Mouse (Mus musculus): ENCODE results near the gene Shh. TPM values are rescaled to one million over a fixed set of nuclear protein-coding genes. Genes with fewer than 3 reads are reported as not detected.

Gene Shh
- polyA plus RNA-seq, 1 experiment, result 2.6 TPM

DNA sequence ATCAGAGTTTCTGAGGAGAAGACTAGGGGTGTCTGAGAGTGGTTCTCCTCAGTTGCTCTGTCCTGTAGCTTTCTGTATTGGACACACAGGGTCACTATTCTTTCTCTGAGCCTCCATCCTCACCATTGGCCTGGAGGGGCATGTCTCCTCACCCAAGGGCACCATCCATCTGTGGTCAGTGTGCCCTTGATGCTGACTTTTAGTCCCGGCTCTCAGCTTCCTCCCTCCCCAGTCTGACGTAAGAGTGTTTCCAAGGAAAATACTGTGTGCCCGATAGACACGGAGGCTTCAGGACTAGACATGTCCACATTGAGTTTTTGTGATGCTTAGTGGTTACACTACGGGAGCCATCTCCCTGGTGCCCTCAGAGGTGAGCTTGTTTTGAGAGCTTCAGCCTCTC, 6.5 kb upstream of the Shh start:
- Histone ChIP-seq H3K4me1 (ENCODE audit: control insufficient read depth, insufficient read depth, low read length) (no peaks in the 10 kb centered on the region), H3K27ac (ENCODE audit: insufficient read depth, low read length) (no peak overlapping the region), H3K4me3 (ENCODE audit: insufficient read depth, low read length) (no peak overlapping the region)
- TF ChIP-seq CTCF (IDR thresholded peaks at IDR 0.05; ENCODE audit: extremely low read depth, insufficient read depth, low read length) (no peak), POLR2A (IDR thresholded peaks at IDR 0.05; ENCODE audit: extremely low read depth, insufficient read depth, low read length) (no peak)

DNA sequence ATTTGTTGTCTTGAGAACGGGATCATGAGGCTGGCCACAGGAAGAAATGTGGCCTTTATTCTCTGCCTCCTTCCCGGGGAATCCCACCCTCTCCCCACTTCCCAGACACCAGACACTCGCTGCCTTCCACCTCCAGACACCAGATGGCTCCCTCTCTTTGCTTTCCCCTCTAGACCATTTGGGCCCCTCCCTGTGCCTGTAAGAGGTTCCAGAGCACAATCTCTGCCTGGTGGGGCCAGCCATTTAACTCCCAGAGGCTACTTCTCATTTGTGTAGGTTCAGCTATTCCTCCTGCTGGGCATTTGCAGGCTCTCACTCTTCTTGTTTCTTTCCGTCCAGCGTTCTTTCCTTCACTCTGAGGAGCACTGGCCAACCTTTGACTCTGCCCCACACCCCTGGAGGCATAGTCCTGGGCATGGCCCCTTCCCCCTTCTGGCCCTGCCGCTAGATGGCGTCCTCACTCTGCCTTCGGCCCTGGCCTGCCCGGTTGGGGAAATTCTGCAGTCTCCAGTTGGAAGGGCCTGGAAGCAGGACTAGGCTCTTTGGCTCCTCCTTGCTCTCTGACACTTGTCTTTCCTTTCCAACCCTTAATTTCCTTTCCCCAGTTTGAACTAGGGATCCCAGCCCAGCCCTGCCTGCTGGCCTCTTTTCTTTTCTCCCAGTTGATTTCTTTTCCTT, 2.6 kb upstream of the Shh start:
- TF ChIP-seq POLR2A (IDR thresholded peaks at IDR 0.05; ENCODE audit: extremely low read depth, insufficient read depth, low read length), result no peak
- peak; percentile 58 for TF ChIP-seq CTCF (IDR thresholded peaks at IDR 0.05; ENCODE audit: extremely low read depth, insufficient read depth, low read length)
- H3K4me3 ChIP-seq (ENCODE audit: insufficient read depth, low read length), result no peak overlapping the region
- no peaks in the 10 kb centered on the region for H3K4me1 ChIP-seq (ENCODE audit: control insufficient read depth, insufficient read depth, low read length)
- no peak overlapping the region for H3K27ac ChIP-seq (ENCODE audit: insufficient read depth, low read length)

DNA sequence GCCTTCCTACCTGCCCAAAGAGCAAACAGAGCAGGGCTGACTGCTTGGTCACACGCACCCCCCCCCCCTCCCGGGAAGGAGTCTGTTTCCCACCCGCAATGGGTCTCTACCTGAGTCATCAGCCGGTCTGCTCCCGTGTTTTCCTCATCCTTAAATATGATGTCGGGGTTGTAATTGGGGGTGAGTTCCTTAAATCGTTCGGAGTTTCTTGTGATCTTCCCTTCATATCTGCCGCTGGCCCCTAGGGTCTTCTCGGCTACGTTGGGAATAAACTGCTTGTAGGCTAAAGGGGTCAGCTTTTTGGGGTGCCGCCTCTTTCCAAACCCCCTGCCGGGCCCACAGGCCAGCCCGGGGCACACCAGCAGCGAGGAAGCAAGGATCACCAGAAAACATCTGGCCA, 705 bp downstream of the Shh start:
- Histone ChIP-seq H3K4me3 (ENCODE audit: insufficient read depth, low read length) (peak overlapping the region; percentile 34), H3K27ac (ENCODE audit: insufficient read depth, low read length) (no peak overlapping the region), H3K4me1 (ENCODE audit: control insufficient read depth, insufficient read depth, low read length) (no peaks in the 10 kb centered on the region)
- no peak for TF ChIP-seq POLR2A (IDR thresholded peaks at IDR 0.05; ENCODE audit: extremely low read depth, insufficient read depth, low read length)
- TF ChIP-seq CTCF (IDR thresholded peaks at IDR 0.05; ENCODE audit: extremely low read depth, insufficient read depth, low read length), result no peak

DNA sequence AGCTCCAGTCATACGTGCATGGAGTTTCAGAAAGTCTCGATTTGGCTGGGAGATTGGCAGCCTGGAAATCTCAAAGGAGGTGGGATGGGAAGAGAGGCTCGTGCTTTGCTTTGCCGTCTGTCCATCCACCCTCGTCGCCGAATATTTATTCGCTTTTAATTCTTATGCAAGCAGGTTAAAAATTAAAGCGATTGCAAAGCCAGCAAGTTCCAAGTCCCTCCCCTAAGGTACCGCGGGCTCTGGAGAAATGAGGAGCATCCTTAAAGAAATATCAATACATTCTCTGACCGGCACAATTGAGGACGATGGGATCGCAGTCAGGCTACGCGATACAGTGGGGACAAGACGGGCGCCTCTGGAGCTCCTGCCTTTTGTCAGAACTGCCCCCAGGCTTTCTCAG, 1.5 kb downstream of the Shh start:
- TF ChIP-seq CTCF (IDR thresholded peaks at IDR 0.05; ENCODE audit: extremely low read depth, insufficient read depth, low read length) (no peak), POLR2A (IDR thresholded peaks at IDR 0.05; ENCODE audit: extremely low read depth, insufficient read depth, low read length) (no peak)
- H3K4me1 ChIP-seq (ENCODE audit: control insufficient read depth, insufficient read depth, low read length), result no peaks in the 10 kb centered on the region
- no peak overlapping the region for H3K27ac ChIP-seq (ENCODE audit: insufficient read depth, low read length)
- H3K4me3 ChIP-seq (ENCODE audit: insufficient read depth, low read length), result peak overlapping the region; percentile 34

DNA sequence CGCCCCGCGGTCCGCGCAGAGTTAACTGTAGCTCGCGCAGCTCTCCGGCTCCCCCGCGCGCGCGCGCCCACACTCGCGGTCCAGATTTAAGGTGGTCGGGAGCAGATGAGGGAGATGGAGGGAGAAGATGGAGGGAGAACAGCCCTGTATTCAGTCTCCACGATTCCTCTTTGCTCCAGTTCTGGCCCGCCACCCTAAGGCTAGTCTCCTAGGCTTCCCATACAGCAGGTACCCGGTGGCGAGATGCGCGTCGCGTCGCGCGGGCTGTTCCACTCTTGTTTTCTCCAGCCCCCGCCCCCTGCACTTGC, 2.0 kb downstream of the Shh start:
- Histone ChIP-seq H3K27ac (ENCODE audit: insufficient read depth, low read length) (no peak overlapping the region), H3K4me3 (ENCODE audit: insufficient read depth, low read length) (peak overlapping the region; percentile 34), H3K4me1 (ENCODE audit: control insufficient read depth, insufficient read depth, low read length) (no peaks in the 10 kb centered on the region)
- TF ChIP-seq POLR2A (IDR thresholded peaks at IDR 0.05; ENCODE audit: extremely low read depth, insufficient read depth, low read length) (no peak), CTCF (IDR thresholded peaks at IDR 0.05; ENCODE audit: extremely low read depth, insufficient read depth, low read length) (no peak)

DNA sequence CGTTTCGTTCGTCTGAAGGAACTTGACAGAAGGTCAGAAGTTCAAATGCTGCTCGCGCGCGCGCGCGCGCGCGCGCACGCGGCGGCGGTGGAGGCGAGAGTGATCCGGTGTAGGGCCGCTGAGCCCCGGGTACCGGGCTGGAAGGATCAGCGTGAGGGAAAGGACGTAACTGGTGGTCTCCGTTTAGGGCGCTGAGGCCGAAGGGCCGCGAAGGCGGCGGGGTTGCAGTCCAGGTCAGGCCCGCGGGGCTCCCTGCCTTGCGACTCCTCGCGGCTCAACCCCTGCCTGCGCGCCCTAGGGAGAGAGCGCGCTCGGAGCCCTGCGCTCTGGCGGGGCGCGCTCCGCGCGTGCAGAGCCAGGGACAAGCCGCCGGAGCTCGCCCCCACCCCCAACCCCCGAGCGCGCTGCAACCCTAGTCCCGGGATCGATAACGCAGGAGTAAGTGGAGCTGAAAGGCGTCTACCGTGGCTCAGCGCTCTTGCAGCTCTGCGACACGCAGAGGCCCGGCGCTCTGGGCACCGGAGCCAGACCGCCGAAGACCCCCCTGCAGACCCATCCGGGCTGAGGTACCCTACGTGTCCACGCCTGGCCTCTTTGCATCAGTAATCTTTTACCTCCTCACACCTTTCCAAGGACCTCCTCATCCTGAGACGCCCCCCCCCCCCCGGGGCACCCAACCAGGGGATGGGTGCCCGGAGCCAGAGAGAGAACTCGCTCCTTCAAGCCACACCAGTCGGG, 2.5 kb downstream of the Shh start:
- Histone ChIP-seq H3K27ac (ENCODE audit: insufficient read depth, low read length) (no peak overlapping the region), H3K4me1 (ENCODE audit: control insufficient read depth, insufficient read depth, low read length) (no peaks in the 10 kb centered on the region), H3K4me3 (ENCODE audit: insufficient read depth, low read length) (peak overlapping the region; percentile 34)
- TF ChIP-seq CTCF (IDR thresholded peaks at IDR 0.05; ENCODE audit: extremely low read depth, insufficient read depth, low read length), result no peak
- no peak for TF ChIP-seq POLR2A (IDR thresholded peaks at IDR 0.05; ENCODE audit: extremely low read depth, insufficient read depth, low read length)

DNA sequence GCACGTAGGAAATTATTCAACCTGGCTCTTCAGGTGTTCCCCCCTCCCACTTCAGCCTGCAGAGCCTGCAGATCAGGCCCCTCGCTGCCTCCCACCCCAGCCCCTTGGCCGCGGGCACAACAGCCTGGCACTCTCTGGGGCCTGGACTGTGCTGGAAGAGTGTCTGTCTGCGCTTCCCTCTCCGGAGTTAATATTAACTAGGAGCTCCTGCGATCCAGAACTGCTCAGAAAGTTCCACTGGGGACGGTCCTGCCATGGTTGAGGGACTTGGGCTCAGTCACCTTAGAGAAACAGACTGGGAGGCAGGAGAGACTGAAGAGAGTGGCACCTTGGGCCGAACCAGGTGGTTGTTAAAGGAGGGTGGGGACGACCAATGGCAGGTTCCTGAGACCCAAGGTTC, 3.4 kb downstream of the Shh start:
- peak overlapping the region; percentile 34; the same call in 1 of the 2 replicates for H3K4me3 ChIP-seq (ENCODE audit: insufficient read depth, low read length)
- H3K4me1 ChIP-seq (ENCODE audit: control insufficient read depth, insufficient read depth, low read length), result no peaks in the 10 kb centered on the region
- H3K27ac ChIP-seq (ENCODE audit: insufficient read depth, low read length), result no peak overlapping the region
- TF ChIP-seq CTCF (IDR thresholded peaks at IDR 0.05; ENCODE audit: extremely low read depth, insufficient read depth, low read length) (no peak), POLR2A (IDR thresholded peaks at IDR 0.05; ENCODE audit: extremely low read depth, insufficient read depth, low read length) (no peak)

DNA sequence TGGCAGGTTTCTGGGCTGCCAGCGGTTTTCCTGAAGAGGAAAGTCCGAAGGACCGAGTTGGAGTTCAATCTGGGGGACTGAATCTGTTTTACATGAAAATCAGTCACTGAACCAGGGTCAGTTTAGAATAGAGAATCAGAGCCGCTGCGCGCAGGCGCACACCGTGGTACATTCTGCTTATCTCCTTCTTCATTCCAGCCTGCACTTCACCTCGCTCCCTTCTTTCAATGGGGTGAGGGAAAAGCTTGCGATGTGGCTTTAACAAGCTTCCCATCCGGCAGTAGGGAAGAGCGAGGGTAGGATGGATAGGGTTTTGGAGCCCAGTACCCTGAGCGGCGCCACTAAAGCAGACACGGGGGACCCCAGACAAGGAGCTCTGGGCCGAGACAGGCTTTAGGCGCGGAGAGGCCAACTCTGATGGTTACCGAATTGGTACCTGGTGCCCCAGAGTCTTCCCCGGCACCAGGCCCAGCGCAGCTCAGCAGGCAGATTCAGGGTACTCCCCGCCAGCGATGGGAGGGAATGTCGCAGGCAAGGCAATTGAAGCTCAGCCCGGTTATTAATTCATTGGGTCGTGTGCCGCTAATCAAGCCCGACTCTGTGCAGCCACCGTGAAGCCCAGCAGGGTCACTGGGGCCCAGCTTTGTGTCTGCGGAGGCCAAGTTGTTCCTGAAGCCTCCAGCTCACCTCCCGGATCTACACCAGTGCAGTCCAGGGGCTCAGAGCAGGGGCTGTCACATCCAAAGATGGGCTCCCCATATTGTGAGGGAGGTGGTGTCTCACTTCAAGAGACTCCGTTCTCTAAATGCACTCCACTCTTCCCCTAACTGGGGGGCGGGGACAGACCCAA, 4.1 kb downstream of the Shh start:
- TF ChIP-seq CTCF (IDR thresholded peaks at IDR 0.05; ENCODE audit: extremely low read depth, insufficient read depth, low read length) (no peak), POLR2A (IDR thresholded peaks at IDR 0.05; ENCODE audit: extremely low read depth, insufficient read depth, low read length) (no peak)
- no peaks in the 10 kb centered on the region for H3K4me1 ChIP-seq (ENCODE audit: control insufficient read depth, insufficient read depth, low read length)
- no peak overlapping the region for H3K4me3 ChIP-seq (ENCODE audit: insufficient read depth, low read length)
- no peak overlapping the region for H3K27ac ChIP-seq (ENCODE audit: insufficient read depth, low read length)

DNA sequence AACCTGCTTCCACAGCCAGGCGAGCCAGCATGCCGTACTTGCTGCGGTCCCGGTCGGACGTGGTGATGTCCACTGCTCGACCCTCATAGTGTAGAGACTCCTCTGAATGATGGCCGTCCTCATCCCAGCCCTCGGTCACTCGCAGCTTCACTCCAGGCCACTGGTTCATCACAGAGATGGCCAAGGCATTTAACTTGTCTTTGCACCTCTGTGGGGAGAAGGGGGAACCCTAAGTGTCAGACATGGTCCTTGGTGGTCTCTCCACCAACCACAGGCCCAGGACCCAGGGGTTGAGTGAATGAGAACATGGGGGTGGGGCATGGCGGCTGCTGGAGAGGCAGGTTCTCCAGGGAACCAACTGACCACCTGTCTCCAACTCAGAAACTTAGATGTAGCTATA, 5.7 kb downstream of the Shh start:
- Histone ChIP-seq H3K4me1 (ENCODE audit: control insufficient read depth, insufficient read depth, low read length) (no peaks in the 10 kb centered on the region), H3K27ac (ENCODE audit: insufficient read depth, low read length) (no peak overlapping the region), H3K4me3 (ENCODE audit: insufficient read depth, low read length) (no peak overlapping the region)
- TF ChIP-seq POLR2A (IDR thresholded peaks at IDR 0.05; ENCODE audit: extremely low read depth, insufficient read depth, low read length), result no peak
- TF ChIP-seq CTCF (IDR thresholded peaks at IDR 0.05; ENCODE audit: extremely low read depth, insufficient read depth, low read length), result no peak
